8 mouse cellular contexts compared by ENCODE assay signal in the genomic region with DNA sequence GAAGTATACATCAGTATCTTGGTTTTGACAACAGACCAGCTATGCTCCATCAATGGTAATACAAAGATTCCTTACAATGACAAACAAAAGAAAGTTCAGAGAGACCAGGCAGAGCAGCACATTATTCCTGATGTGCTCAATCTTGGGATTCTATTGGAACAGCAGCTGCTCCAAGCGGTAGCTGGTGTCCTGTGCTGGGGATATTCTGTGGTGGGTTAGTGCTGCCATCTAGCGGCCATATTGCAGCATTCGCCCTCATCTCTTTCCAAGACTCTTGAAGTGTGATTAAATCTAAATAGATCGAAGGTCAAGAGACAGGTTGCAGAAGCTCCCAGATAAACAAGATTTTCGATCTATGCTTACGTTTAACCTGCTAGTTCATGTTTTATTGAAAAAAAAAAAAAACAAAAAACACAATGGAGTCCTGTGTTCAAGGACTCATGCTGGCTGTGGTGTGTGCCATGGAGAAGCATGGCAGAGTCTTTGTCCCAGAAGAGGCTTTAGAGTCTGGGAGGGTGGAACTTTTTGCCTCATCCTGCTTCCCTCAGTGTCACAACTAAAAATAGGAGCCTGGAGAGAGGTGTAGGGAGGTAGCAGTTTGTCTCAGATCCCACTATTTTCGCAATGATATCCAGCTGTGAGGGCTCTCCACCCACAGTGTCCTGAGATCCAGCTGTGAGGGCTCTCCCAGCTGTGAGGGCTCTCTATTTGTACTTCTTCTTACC.
DNase-seq lines count a peak whose midpoint lies in the region; ATAC-seq lines count a peak whose summit lies in the region.

No protein-coding gene starts in this region.

- H3K4me3 ChIP-seq in intestine, embryonic 14.5 days (ENCODE audit: low read depth, low read length): no peak overlapping the region
- H3K4me3 ChIP-seq in midbrain, embryonic 16.5 days (ENCODE audit: low read depth, low read length): no peak overlapping the region

- no peak overlapping the region for H3K9ac ChIP-seq in intestine, embryonic 14.5 days (ENCODE audit: low read length)
- no peak overlapping the region for H3K9ac ChIP-seq in midbrain, embryonic 16.5 days (ENCODE audit: low read depth, low read length)

- WGBS in intestine, embryonic 14.5 days: 13% methylated on average over 7 of the region's 7 CpGs
- 19% methylated on average over 7 of the region's 7 CpGs for WGBS in midbrain, embryonic 16.5 days

- H3K4me2 ChIP-seq in intestine, embryonic 14.5 days (ENCODE audit: low read length): no peak overlapping the region
- H3K4me2 ChIP-seq in midbrain, embryonic 16.5 days (ENCODE audit: low read length): no peak overlapping the region

- intact Hi-C loops in left cerebral cortex, postnatal 36 days (cut with DNase I): loop anchor here (1.0 to 5.0 kb wide), 2 partner anchors 470 to 637 kb away; partner anchors contain the start of gene Mars2

- peak; percentile 11 to 51 for DNase-seq in spleen, adult 18-20 months
- DNase-seq in spleen, adult 12 weeks (ENCODE audit: low spot score): no peak
- peak; percentile 62 for DNase-seq in cerebellum, adult 9-10 months
- peak; percentile 43 to 71 for DNase-seq in frontal cortex, postnatal 14 days (ENCODE audit: low spot score in 2 of 2)
- peak; percentile 80 for DNase-seq in intestine, embryonic 14.5 days (ENCODE audit: low spot score)
- DNase-seq in left cerebral cortex, postnatal 36 days (ENCODE audit: low spot score in 2 of 2): peak; percentile 54 to 68
- DNase-seq in spleen, postnatal 10 days (ENCODE audit: low spot score in 2 of 2): peak; percentile 8 to 63

- H3K27ac ChIP-seq in intestine, embryonic 14.5 days (ENCODE audit: low read depth): no peak overlapping the region
- H3K27ac ChIP-seq in midbrain, embryonic 16.5 days (ENCODE audit: low read length): no peak overlapping the region

- H3K27me3 ChIP-seq in intestine, embryonic 14.5 days (replicated peaks; ENCODE audit: control insufficient read depth, insufficient read depth, low read length): no peaks in the 10 kb centered on the region
- H3K27me3 ChIP-seq in midbrain, embryonic 16.5 days (ENCODE audit: control insufficient read depth, insufficient read depth, low read depth, low read length): no peaks in the 10 kb centered on the region; the same call in 1 of the 2 replicates

- ATAC-seq in intestine, embryonic 14.5 days (replicated peaks; ENCODE audit: low FRiP score, low TSS enrichment, low read depth): peak; percentile 66; the same call in 1 of the 2 replicates
- ATAC-seq in midbrain, embryonic 16.5 days: peak; percentile 94

- H3K9me3 ChIP-seq in intestine, embryonic 14.5 days (ENCODE audit: control insufficient read depth, low read length): no peaks in the 10 kb centered on the region
- H3K9me3 ChIP-seq in midbrain, embryonic 16.5 days (replicated peaks; ENCODE audit: control insufficient read depth, low read length, poor library complexity, severe bottlenecking): peaks cover 2% of the 10 kb centered on the region; the same call in 1 of the 2 replicates

- H3K36me3 ChIP-seq in intestine, embryonic 14.5 days (ENCODE audit: control insufficient read depth, insufficient read depth, low read length): no peaks in the 10 kb centered on the region
- H3K36me3 ChIP-seq in midbrain, embryonic 16.5 days (ENCODE audit: control insufficient read depth, insufficient read depth, low read length): no peaks in the 10 kb centered on the region

- H3K4me1 ChIP-seq in intestine, embryonic 14.5 days (replicated peaks; ENCODE audit: control insufficient read depth, insufficient read depth, low read length): no peaks in the 10 kb centered on the region
- H3K4me1 ChIP-seq in midbrain, embryonic 16.5 days (ENCODE audit: control insufficient read depth, insufficient read depth, low read length): no peaks in the 10 kb centered on the region
